Mouse (Mus musculus) layer of hippocampus, adult 11-12 months (tissue): ENCODE data around the gene Atp6v1a.

Experiments used
- DNase-seq: peaks from one replicate; pipeline ENCODE4 v3.0.0; 2022; ENCODE audit warnings: low spot score

Gene Atp6v1a

GRCm38 (mm10) chr16:44139536-44140185 lies at the start of gene Atp6v1a, which contains the start of gene Naa50:
Gene Atp6v1a, minus strand, starts transcription at chr16:44139705.
Gene Naa50, plus strand, starts transcription at chr16:44139830.
- DNase-seq: peak; percentile 90

DNA sequence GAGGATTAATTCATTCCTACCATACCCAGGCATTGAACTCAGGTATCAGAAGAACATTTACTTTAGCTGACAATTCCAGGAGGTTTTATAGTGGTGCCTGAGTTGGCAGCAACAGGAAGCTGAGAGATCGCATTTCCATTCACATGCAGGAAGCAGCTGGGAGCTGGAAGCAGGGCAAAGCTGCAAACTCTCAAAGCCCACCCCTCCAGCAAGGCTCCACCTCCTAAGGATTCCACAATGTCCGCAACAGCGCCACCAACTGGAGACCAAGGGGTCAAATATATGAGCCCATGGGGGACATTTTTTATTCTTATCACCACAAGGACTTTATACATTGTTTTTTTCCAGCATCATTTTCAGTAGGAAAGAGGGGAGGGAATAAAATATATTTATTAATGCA lies 49.3 kb upstream of the Atp6v1a start:
- DNase-seq: no peak

DNA sequence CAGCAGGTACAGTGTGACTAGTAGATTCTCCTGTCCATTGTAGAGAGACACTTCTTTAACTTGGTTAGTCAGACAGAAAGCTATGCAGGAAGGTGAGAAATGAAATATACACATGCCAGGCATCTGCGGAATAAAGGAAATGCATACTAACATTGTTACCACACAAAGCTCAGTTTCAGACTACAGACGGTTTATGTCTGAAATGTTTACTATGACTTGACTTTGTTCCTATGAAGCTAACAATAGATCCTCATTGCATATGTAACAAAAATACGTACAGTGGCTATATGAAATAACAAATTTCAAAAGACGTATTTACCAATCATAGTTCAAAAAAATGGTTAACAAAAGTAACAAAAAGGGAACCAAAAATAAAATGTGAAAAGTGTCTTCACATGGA lies 47.7 kb upstream of the Atp6v1a start:
- DNase-seq: no peak

DNA sequence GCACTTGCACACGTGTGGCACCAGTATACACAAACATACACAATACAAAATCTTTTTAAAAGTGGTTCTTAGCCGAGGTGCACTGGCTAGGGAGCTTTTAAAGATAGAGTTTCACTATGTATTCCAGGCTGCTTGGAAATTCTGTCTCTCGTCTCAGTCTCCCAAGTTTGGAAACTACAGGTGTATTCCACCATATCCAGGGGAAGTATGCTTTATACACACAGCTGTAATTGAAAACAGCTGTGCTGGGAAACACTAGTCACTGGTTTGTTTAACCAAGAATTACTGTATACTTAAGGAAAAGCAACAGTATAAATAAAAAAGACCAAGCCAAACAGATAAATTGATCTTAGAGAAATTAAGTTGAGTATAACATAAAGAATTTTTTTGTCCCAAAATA lies 45.3 kb upstream of the Atp6v1a start:
- no peak for DNase-seq

- no peak for DNase-seq
These were observed 43.1 kb upstream of the Atp6v1a start for GRCm38 (mm10) chr16:44182597-44182996.

DNA sequence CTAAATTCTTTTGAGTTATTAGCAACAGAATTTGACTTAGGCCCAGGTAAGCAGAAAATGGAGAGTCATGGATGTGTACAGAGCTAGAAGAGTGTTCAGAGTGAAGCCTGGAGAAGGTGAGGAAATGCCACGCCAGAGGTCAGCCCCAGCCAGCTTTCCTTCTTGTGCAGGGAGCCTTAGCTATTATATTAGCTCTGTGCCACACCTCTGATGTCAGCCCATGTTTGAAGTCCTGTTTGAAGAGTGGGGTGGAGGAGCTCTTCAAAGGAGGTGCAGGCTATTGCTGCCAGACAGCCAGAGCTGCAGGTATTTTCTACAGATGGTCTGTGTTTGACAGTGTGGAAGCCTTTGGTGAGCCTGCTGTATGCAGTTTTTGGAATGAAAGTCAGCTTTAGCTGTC lies 39.0 kb upstream of the Atp6v1a start:
- DNase-seq: no peak

DNA sequence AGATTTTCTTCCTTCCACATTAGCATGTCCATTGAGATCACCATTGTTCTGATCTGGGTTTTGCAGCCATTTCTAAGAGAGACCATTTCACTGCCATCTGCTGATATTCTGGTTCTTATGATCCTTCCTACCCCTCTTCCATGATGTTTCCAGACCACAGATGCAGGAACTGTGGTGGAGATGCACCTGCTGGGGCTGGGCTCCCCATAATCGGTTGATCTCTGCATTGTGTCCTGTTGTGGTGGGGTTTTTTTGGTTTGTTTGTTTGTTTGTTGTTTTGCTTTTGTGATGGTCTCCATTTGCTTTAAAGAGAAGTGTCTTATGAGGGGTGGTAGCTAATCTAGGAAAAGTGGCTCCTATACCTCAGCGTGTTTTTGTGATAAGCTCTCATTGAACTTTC lies 37.0 kb upstream of the Atp6v1a start:
- no peak for DNase-seq

DNA sequence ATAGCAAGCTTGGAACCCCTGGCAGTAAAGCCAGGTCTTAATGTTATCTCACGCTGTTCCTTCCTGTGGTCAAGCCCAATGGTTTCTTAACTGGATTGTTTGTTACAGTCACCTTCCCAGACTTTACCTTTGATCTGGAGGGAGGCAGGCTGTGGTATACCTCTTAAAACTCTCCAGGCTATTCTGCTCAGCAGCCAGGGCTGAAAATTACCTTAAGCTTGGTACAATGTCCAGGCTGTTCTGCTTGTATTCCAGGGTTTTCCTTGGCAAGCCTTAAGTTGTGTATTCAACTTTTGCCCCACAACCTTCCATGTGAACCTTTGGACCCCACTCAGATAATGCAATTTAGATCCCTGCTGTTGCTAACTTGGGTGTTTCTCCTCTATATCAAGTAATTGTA lies 35.5 kb upstream of the Atp6v1a start:
- DNase-seq: no peak

- DNase-seq: no peak
These were observed 34.5 kb upstream of the Atp6v1a start for GRCm38 (mm10) chr16:44173966-44174530.

GRCm38 (mm10) chr16:44173155-44173941 lies 33.8 kb upstream of the Atp6v1a start, which contains the start of gene Usf3:
Gene Usf3, plus strand, starts transcription at chr16:44173246.
- peak; percentile 52 for DNase-seq

DNA sequence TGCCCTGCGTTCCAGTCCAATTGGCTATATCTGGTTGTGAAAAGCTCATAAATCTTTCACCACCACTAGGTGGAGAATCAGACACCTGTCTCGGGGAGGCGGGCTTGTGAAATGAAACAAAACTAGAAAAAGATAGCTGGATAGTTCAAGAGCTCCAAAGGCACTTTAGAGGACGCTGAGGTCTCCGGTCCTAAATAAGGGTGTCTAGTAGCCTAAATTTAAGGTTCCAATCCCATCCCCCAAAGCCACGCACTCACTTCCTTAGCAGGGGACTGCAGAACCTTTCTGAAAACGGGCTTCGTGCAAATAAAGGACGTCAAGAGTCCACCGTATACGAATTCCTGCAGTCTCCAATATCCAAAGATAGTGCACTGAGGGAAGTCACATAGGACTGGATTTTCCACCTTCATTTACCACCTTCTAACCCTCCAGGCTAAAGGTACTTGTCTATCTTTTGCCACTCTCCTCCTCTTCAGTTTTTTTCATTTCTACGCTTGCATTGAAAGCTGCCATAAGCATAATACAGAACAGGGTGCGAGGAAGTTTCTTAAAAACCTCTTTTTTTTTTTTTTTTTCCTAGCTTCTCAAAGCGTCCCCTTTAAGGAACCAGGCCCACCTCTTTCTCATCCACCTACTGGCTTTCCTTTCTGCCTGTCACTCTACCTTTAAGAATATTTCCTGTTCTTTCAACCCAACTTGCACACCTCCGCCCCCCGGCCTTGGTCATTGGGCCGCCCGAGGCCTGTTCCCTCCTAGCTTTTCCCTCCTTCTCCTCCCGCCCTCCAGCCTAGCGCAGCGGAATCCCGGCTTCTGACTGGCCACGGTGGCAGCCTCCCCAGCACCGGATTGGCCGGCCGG lies 33.0 kb upstream of the Atp6v1a start:
- peak; percentile 98 for DNase-seq

DNA sequence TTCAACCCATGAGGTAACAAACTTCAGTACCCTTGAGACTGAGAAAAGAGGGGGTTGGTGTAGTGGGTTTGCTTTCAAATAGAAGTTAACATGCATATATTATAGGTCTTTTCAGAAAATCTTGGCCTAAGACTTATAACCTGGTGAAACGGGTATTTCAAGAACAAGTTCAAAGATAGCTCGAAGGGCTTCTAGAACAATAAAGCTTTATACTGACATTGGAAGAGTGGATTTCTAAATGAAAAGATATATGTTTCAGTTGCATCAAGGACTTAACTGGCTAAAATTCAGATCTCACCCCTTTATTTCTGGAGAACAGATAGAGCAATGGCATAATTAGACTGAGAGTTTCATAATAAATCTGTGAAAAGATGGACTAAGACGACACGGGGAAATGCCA lies 29.5 kb upstream of the Atp6v1a start:
- DNase-seq: no peak

DNA sequence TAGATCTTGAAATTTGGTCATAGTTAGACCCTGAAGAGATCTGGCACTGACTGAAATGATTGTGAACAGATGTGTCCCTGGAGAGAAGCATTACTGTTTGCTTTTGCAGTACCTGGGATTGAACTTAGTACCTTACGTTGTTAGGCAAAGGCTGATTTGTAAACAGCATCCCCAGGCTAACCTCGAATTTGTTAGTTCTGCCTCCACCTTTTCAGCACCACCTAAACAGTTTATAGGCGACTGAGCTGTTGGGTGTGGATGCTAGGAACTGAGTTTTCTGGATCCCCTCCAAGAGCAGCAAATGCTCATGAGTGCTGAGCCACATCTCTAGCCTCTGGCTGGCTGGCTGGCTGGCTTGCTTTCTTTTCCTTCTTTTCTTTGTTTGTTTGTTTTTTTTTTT lies 25.7 kb upstream of the Atp6v1a start:
- no peak for DNase-seq

DNA sequence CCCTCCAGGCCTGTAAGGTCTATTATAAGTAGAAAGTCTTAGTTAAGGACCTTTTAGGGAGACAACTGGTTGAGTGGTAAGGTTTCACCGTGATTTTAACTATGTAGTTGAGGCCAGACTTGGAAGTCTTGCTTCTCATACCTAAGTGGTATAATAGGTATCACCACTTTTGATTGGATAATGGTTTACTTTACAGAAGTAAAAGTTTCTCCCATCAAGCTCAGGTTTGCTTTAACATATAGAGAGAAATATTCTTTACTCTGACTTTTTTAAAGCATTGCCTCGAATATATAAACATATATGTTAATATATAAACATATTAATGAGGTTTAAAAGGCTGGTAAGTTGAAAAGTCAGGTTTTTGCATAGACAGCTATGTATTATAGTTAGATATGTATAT lies 24.3 kb upstream of the Atp6v1a start:
- no peak for DNase-seq

DNA sequence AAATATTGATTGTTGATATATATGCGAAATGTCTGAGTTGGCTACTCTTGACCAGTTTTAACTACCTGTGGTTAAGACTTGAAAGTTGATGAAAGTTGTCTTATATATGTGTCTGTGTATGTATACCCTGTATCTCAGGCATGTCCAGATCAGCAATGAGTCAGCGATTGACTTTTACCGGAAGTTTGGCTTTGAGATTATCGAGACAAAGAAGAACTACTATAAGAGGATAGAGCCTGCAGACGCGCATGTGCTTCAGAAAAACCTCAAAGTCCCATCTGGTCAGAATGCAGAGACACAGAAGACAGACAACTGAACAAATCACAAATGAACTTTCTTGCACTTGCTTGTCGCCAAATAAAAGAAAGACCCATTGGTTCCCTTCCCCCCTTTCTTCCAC lies 19.8 kb upstream of the Atp6v1a start:
- no peak for DNase-seq

- no peak for DNase-seq
These were observed 15.1 kb upstream of the Atp6v1a start for GRCm38 (mm10) chr16:44154497-44155057.

GRCm38 (mm10) chr16:44149002-44149767 lies 9.7 kb upstream of the Atp6v1a start:
- DNase-seq: no peak

DNA sequence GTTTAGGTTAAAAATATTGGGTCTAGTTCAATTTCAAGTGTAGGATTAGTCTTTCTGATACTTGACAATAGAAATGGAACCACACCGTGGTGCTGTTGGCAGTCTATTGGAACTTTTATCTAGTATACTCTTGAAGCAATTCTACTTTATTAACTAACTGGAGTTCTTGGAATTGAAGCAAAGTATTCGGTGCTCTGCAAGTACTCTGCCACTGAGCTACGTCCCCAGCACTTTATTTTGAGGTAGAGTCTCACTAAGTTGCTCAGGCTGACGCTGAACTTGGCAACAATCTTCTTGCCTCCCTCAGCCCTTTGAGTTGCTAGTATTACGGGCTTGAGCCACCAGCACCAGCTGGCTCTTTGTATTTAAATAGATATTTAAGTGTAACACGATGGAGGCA lies 2.0 kb upstream of the Atp6v1a start:
- DNase-seq: no peak

GRCm38 (mm10) chr16:44140186-44140787 lies 782 bp upstream of the Atp6v1a start:
- peak; percentile 75 for DNase-seq

GRCm38 (mm10) chr16:44138979-44139535 lies 448 bp downstream of the Atp6v1a start:
- DNase-seq: peak; percentile 91
